Mouse (Mus musculus): ENCODE results near the gene Cycs.

DNA sequence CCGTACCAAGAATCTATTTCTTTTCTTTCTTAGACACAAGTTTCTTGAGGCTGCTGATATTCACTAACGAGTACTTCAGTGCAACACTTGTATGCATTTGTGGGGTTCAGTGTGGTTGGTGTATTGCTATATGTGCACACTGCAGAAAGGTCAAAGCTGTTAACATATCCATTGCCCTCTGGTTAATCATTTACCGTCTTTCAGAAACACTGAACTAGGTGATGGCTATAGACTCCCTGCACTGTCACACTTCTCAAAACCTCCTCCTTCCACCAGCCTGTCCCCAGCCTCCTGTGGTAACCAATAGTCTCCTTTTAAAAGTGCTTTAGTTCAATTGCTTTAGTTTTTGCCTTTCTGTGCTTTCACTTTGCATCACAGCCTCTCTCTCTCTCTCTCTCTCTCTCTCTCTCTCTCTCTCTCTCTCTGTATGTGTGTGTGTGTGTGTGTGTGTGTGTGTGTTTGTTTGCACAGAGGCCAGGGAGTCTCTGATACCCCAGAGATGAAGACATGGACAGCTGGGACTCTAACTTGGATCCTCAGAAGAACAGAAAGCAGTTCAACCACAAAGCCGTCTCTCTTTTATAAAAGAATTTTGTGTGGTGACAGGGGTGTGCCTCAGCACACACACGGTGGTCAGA lies 13.3 kb downstream of the Cycs start:
- TF ChIP-seq EP300 (IDR thresholded peaks at IDR 0.05; ENCODE audit: low read depth) (no peak), CTCF (IDR thresholded peaks at IDR 0.05; ENCODE audit: low read depth) (no peak)

Measured in liver, embryonic 14.5 days (tissue).